Mouse (Mus musculus) cortical plate, adult 2 months (tissue): ENCODE measurements around the gene Pgls.

Experiments
- CTCF ChIP-seq: fragments of 200-500 bp; IDR thresholded peaks from 2 replicates; pipeline ENCODE4 v1.5.1; 2011; ENCODE audit warnings: mild to moderate bottlenecking, control low read depth, low read length; ENCODE audit not compliant: insufficient read depth; ENCODE audit errors: extremely low read depth
- POLR2A ChIP-seq: fragments of 200-500 bp; IDR thresholded peaks from 2 replicates; pipeline ENCODE4 v1.6.1; 2011; ENCODE audit warnings: mild to moderate bottlenecking, low read length, control low read depth; ENCODE audit not compliant: insufficient read depth; ENCODE audit errors: extremely low read depth

DNA sequence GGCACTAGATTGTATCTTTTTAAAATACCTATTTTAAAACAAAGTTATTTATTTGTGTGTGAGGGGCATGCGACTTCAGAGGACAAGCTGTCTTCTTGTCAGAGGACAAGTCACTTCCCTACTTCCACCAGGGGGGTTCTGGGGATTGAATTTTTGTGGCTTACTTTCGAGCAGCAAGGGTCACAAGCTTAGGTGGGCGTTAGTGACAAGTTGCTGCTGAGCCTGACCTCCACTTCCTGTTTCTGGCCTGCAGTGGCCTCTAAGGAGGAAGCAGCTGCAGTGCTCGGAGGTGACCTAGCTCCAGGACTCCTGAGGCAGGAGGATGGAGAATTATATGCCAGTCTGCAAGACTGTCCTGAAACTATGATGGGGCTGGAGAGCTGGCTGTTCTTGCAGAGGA lies 21.4 kb downstream of the Pgls start:
- TF ChIP-seq CTCF (no peak), POLR2A (no peak)
